Mouse (Mus musculus): ENCODE measurements around the gene Chrna5. TPM values are rescaled to one million over a fixed set of nuclear protein-coding genes. Genes with fewer than 3 reads are reported as not detected.
A peak's percentile ranks its signal among the peaks of the same experiment; 100 is the strongest.

The Chrna5 gene
- polyA plus RNA-seq, 1 experiment, result 4.6 TPM

DNA sequence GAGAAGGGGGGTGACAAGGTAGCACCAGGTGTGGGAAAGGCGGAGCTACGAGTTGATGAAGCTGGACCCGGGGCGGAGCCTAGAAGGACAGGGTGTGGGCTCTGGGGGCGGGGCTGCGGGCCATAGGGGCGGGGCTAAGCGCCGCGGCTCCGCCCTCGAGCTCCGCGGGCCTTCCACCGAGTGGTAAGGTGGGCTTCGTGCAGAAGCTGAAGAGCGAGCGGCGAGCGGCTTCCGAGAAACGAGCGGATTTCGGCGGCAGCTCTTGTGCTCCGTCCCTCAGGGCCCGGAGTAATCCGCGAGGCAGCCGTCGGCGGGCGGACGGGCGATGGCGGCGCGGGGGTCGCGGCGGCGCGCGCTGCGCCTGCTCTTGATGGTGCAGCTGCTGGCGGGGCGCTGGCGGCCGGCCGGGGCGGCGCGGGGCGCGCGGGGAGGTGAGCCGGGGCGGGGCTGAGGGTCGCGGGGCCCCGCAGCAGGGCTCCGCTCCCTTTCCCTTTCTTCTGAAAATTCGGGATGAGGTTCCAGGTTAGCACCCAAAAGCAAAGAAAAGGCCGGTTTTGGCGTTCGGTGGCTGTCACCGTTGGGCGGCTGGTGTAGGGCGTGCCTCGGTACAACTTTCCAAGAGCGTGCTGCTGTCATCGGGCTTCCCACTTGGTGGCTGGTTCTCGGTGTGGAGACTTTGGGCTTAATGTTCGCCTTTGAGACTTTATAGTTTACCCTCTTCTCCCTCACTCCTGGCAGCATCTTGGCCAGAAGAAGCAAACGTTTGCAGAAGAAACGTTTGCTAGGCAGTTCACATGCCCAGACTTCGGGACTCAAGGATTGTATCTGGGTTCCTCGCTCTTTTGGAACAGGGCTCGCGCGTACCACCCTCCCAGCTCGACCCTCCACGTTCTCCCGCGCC is 861 bp downstream of the Chrna5 start:
- peak; percentile 78 for DNase-seq (ENCODE audit: low read depth)
- TF ChIP-seq CTCF (IDR thresholded peaks at IDR 0.05; ENCODE audit: borderline replicate concordance, extremely low read depth, insufficient read depth, insufficient read length) (no peak), POLR2A (IDR thresholded peaks at IDR 0.05; ENCODE audit: borderline replicate concordance, extremely low read depth, insufficient read depth, insufficient read length, poor library complexity, severe bottlenecking) (no peak)

DNA sequence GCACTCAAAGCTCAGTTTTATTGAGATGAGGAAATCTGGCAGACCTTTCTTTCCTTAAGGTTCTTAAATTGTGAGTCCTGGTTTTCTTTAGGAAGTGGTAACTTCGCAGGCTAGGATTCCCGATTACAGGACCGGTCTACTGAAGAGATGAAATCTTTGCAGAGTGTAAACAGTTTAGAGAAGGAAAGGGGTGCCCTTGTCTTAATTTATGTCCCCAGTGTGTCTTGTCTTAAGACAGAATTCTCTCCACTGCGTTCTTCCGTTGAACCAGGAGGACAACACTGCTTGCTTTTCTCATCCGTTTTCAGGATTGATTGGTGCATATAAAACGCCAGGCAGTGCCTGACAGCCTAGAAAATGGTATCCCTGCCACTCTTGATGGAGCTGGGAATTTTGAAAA is 1.7 kb downstream of the Chrna5 start:
- TF ChIP-seq POLR2A (IDR thresholded peaks at IDR 0.05; ENCODE audit: borderline replicate concordance, extremely low read depth, insufficient read depth, insufficient read length, poor library complexity, severe bottlenecking), result no peak
- no peak for TF ChIP-seq CTCF (IDR thresholded peaks at IDR 0.05; ENCODE audit: borderline replicate concordance, extremely low read depth, insufficient read depth, insufficient read length)
- peak; percentile 11 for DNase-seq (ENCODE audit: low read depth)

GRCm38 (mm10) chr9:54990362-54990761 is 9.7 kb downstream of the Chrna5 start:
- TF ChIP-seq POLR2A (IDR thresholded peaks at IDR 0.05; ENCODE audit: borderline replicate concordance, extremely low read depth, insufficient read depth, insufficient read length, poor library complexity, severe bottlenecking) (no peak), CTCF (IDR thresholded peaks at IDR 0.05; ENCODE audit: borderline replicate concordance, extremely low read depth, insufficient read depth, insufficient read length) (no peak)
- no peak for DNase-seq (ENCODE audit: low read depth)

GRCm38 (mm10) chr9:54994381-54994780 is 13.7 kb downstream of the Chrna5 start:
- no peak for TF ChIP-seq CTCF (IDR thresholded peaks at IDR 0.05; ENCODE audit: borderline replicate concordance, extremely low read depth, insufficient read depth, insufficient read length)
- TF ChIP-seq POLR2A (IDR thresholded peaks at IDR 0.05; ENCODE audit: borderline replicate concordance, extremely low read depth, insufficient read depth, insufficient read length, poor library complexity, severe bottlenecking), result no peak
- DNase-seq (ENCODE audit: low read depth), result no peak

DNA sequence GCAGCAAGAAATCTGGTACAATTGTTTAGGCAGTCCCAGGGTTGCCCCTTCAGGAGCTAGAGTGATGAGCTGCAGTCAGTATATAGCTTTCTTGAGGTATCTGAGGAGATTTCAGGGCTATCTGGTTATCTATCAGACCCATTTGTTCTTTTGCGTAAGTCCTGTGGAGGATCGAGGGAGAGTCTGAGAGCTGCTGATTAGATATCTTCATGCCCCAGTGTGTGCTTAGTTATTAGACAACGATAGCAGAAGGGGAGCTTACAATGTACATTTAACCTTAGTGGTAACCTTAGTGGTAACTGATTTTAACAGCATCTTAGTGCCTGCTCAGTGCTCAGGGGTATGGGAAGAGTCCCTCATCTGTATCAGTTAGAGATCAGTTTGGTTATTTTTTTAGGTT is 15.0 kb downstream of the Chrna5 start:
- TF ChIP-seq POLR2A (IDR thresholded peaks at IDR 0.05; ENCODE audit: borderline replicate concordance, extremely low read depth, insufficient read depth, insufficient read length, poor library complexity, severe bottlenecking), result no peak
- TF ChIP-seq CTCF (IDR thresholded peaks at IDR 0.05; ENCODE audit: borderline replicate concordance, extremely low read depth, insufficient read depth, insufficient read length), result no peak
- DNase-seq (ENCODE audit: low read depth), result no peak

DNA sequence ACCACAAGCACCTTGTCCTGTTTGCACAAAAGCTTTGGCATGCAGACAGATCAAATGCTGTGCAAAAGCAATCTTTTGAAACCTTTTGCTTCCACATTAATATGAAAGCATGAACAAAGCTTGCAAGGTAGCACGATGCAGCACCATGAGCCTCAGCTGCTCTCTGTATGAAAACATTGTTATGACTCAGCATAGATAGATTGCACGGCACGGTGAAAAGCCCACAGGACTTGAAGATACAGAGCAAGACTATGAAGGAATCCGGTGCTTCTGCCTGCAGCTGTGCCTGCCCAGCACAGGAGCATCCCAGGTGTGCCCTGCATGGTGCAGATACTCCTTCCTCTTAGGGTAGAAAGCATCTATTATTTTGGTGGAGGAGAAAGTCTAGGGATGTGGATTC is 22.9 kb downstream of the Chrna5 start:
- TF ChIP-seq POLR2A (IDR thresholded peaks at IDR 0.05; ENCODE audit: borderline replicate concordance, extremely low read depth, insufficient read depth, insufficient read length, poor library complexity, severe bottlenecking), result no peak
- no peak for TF ChIP-seq CTCF (IDR thresholded peaks at IDR 0.05; ENCODE audit: borderline replicate concordance, extremely low read depth, insufficient read depth, insufficient read length)
- DNase-seq (ENCODE audit: low read depth), result peak; percentile 27

DNA sequence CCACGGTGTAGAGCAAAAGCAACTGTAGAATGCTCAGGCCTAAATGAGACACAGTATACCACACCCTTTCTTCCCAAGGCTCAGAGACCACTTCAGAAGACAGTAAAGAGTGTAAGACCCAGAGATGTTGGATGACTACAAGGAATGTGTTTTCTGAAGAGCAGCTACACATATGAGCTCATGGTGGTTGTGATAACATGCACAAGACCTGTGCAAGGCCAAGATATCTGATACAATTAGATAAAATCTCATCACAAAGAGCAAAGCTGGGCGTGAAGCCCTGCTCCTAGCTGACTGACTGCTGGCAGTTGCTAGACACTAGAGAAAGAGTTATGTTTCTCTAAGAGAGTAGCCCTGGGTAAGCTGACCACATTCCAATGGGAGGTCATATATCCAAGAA is 29.0 kb downstream of the Chrna5 start:
- no peak for DNase-seq (ENCODE audit: low read depth)
- TF ChIP-seq CTCF (IDR thresholded peaks at IDR 0.05; ENCODE audit: borderline replicate concordance, extremely low read depth, insufficient read depth, insufficient read length), result no peak
- no peak for TF ChIP-seq POLR2A (IDR thresholded peaks at IDR 0.05; ENCODE audit: borderline replicate concordance, extremely low read depth, insufficient read depth, insufficient read length, poor library complexity, severe bottlenecking)

DNA sequence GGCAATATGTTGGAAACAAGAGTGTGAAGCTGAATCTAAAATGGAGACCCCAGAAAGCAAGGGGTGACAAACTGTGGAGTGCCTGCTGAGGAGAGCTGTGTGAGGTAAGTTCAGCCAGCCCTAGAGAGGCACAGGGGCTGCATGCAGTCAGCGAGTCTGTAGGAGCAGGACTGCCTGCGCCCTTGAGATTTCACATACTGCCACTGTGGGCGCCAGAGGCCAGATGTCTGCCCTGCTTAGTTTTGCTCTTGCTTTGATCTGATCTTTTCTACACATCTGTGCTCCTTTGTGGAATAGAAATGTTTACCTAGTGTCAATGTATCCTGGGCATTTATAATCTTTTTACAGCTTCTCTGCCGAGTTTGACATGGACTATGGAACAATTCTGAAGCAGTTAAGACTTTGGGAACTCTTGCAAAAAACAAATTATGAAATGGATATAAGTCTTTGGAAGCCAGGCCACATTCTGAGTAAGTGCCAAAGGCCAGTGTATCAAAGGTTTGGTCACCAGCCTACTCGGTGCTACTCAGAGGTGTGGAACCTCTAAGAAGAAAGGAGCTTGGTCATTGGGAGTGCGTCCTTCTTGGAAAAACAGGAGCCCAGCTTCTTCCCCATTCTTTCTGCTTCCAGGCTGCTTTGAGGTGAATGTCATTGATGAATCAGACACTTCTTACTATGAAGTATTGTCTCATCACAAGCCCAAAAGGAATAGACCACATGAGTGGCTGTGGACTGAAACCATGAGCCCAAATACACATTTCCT is 30.1 kb downstream of the Chrna5 start:
- DNase-seq (ENCODE audit: low read depth), result no peak
- no peak for TF ChIP-seq POLR2A (IDR thresholded peaks at IDR 0.05; ENCODE audit: borderline replicate concordance, extremely low read depth, insufficient read depth, insufficient read length, poor library complexity, severe bottlenecking)
- TF ChIP-seq CTCF (IDR thresholded peaks at IDR 0.05; ENCODE audit: borderline replicate concordance, extremely low read depth, insufficient read depth, insufficient read length), result no peak

DNA sequence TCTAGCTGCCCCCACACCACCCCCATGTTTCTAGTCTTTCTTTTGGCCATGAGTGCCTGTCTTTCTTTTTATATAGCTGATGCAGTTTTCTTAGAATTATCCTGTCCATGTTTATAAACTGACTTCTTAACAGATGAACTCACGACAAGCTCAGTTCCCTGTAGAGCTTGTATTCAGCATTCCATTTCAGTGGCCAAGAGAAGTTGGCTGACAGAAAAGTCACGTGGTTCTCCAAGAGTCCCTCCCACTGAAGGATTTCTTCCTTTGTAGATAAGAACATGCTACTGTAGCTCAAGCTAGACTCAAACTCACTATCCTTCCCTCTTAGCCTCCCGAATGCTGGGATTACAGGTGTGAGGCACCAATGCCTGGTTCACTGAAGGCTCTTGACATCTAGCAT is 36.2 kb downstream of the Chrna5 start:
- TF ChIP-seq CTCF (IDR thresholded peaks at IDR 0.05; ENCODE audit: borderline replicate concordance, extremely low read depth, insufficient read depth, insufficient read length) (no peak), POLR2A (IDR thresholded peaks at IDR 0.05; ENCODE audit: borderline replicate concordance, extremely low read depth, insufficient read depth, insufficient read length, poor library complexity, severe bottlenecking) (no peak)
- DNase-seq (ENCODE audit: low read depth), result no peak

DNA sequence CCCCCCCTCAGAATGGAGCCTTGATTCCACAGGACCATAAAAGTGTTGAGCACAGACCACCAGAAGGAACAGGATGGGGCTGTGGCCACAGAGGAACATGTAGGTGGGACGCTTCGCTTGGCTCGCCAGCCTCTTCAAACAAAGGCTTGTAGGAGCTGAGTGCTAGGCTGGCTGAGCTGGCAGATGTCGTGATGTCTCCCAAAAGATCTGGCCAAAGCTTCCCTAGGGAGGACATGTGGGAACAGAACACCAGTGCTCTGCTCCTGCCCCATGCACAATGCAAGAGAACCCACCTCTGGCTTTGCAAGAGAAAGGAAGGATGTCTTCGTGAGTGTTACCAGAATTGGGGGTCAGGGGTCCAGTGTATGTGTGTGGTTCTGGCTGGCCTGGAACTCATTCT is 42.6 kb downstream of the Chrna5 start:
- DNase-seq (ENCODE audit: low read depth), result no peak
- TF ChIP-seq POLR2A (IDR thresholded peaks at IDR 0.05; ENCODE audit: borderline replicate concordance, extremely low read depth, insufficient read depth, insufficient read length, poor library complexity, severe bottlenecking) (no peak), CTCF (IDR thresholded peaks at IDR 0.05; ENCODE audit: borderline replicate concordance, extremely low read depth, insufficient read depth, insufficient read length) (no peak)

DNA sequence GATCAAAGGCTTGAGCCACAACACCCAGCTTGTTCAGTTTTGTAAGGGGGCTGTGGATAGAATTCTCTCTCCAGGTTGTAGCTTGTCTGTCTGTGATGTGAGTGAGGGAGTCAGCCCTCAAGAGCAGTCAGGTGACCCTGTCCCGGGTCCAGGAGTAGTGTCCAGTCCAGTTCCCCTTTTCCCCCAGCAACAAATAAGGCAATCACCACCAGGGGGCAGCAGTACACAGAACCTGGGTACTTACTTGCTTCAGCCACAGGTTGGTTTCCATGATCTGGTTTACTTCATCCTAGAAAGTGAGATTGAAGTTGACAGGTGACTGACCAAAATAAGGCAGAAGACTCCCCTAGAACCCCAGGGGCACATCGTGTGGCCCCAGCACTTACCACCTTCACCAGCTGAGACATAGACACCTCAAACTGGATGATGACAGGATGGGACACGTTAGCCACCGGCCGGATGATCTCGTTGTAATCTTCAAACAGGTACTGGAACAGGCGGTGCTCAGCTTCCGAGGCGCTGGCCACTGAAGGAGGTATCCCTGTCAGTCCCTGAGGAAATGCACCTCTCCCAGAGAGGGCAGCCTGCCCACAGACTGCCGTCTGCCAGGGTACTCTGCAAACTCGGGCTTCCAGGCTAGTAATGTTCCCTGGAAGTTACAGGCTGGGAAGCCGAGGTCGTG is 43.4 kb downstream of the Chrna5 start:
- TF ChIP-seq CTCF (IDR thresholded peaks at IDR 0.05; ENCODE audit: borderline replicate concordance, extremely low read depth, insufficient read depth, insufficient read length) (peak; percentile 83), POLR2A (IDR thresholded peaks at IDR 0.05; ENCODE audit: borderline replicate concordance, extremely low read depth, insufficient read depth, insufficient read length, poor library complexity, severe bottlenecking) (no peak)
- peak; percentile 80 for DNase-seq (ENCODE audit: low read depth)

Measured in brain, embryonic 14.5 days (tissue).